ENCODE assay signal across 12 mouse cellular contexts in the genomic region with DNA sequence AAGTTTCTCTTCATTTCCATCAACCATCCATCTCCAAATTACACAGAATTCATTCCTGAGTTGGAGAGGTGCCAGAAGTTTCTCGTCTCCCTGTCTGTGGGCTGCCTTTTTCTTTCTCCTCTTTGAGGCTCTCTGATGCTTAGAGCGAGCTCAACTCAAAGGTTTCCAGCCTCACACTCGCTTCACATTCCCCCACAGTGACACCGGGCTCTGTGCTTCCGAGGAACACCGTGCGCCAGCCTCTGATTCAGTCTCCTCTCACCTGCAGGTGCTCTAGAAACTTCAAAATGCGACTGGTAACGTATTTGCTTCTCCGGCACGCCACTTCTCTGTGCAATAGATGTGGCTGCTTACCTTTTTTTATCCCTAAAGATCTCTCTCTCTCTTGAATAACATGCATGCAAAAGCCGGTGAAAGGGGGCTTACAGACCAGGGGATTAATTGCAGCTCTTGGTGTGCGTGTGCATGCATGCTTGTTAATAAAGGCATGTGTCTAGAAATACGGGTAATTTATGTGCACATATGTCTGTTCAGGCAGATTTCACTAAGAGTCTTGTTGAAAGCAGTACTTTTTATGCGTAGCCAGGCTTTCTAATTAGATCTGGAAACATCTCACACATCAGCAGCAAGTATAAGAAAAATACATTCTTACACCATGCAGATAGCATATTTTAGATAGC. TPM values are rescaled to one million over a fixed set of nuclear protein-coding genes. Genes with fewer than 3 reads are reported as not detected.
DNase-seq lines count a peak whose midpoint lies in the region; ATAC-seq and TF ChIP-seq lines count a peak whose summit lies in the region.
"Had no signal": no experiment of that assay in that cellular context is flagged by ENCODE, and none has a peak within 500 bp of the region (broad histone marks: within the 10 kb centered on the region; RNA-seq: fewer than 3 reads in every experiment).

Gene Iqcj, plus strand, starts transcription at position 195 of the 680 bp plus-strand sequence.
Gene Iqschfp, plus strand, starts transcription at position 207 of the 680 bp plus-strand sequence.

- H3K4me2 ChIP-seq in lung, embryonic 15.5 days, result peak within 1 kb of the TSS; percentile 22; the same call in 1 of the 2 replicates
- H3K4me2 ChIP-seq in limb, embryonic 14.5 days (replicated peaks; ENCODE audit: low read depth, low read length, severe bottlenecking), result peak within 1 kb of the TSS; percentile 48
- H3K4me2 ChIP-seq: liver, embryonic 15.5 days had no signal

- WGBS in lung, embryonic 15.5 days, result 50% methylated on average over 15 of the region's 15 CpGs
- WGBS in limb, embryonic 14.5 days, result 19% methylated on average over 15 of the region's 15 CpGs

- DNase-seq in lung, postnatal 10 days, result no peak
- DNase-seq in frontal cortex, postnatal 36 days (ENCODE audit: low spot score in 2 of 2), result peak; percentile 45 to 50
- no peak for DNase-seq in limb, embryonic 14.5 days (ENCODE audit: low spot score)
- peak; percentile 49 for DNase-seq in right cerebral cortex, postnatal 25 days
- DNase-seq in spleen, postnatal 36 days (ENCODE audit: low spot score in 2 of 2), result no peak
- DNase-seq in adrenal gland, postnatal 14 days, result no peak
- DNase-seq in spleen, postnatal 14 days (ENCODE audit: low spot score in 2 of 2), result no peak
- DNase-seq: thymus, postnatal 36 days had no signal

- H3K9me3 ChIP-seq in lung, embryonic 15.5 days, result no peaks in the 10 kb centered on the region
- H3K9me3 ChIP-seq in limb, embryonic 14.5 days (ENCODE audit: control insufficient read depth, low read length), result no peaks in the 10 kb centered on the region
- H3K9me3 ChIP-seq: liver, embryonic 15.5 days had no signal

- no peak within 1 kb of the TSS for H3K9ac ChIP-seq in lung, embryonic 15.5 days
- H3K9ac ChIP-seq in limb, embryonic 14.5 days (ENCODE audit: low read depth, low read length, severe bottlenecking), result no peak within 1 kb of the TSS
- H3K9ac ChIP-seq: liver, embryonic 15.5 days had no signal

- no peaks in the 10 kb centered on the region for H3K27me3 ChIP-seq in lung, embryonic 15.5 days
- 0 out of 2 replicates have a peak, but pooled peaks cover 11% of the 10 kb centered on the region for H3K27me3 ChIP-seq in limb, embryonic 14.5 days (ENCODE audit: control insufficient read depth, insufficient read depth, low read length)
- H3K27me3 ChIP-seq: liver, embryonic 15.5 days had no signal

- no peak for ATAC-seq in lung, embryonic 15.5 days (ENCODE audit: borderline replicate concordance, extremely low read depth, low FRiP score, low TSS enrichment)
- ATAC-seq in limb, embryonic 14.5 days (ENCODE audit: low FRiP score, low read depth), result no peak

- no peak within 1 kb of the TSS for H3K27ac ChIP-seq in lung, embryonic 15.5 days
- no peak within 1 kb of the TSS for H3K27ac ChIP-seq in limb, embryonic 14.5 days (replicated peaks; ENCODE audit: low read depth, low read length)
- H3K27ac ChIP-seq: liver, embryonic 15.5 days had no signal

- H3K36me3 ChIP-seq in lung, embryonic 15.5 days, result no peaks in the 10 kb centered on the region
- no peaks in the 10 kb centered on the region for H3K36me3 ChIP-seq in limb, embryonic 14.5 days (ENCODE audit: control insufficient read depth, insufficient read depth, low read length)
- H3K36me3 ChIP-seq: liver, embryonic 15.5 days had no signal

- no peaks in the 10 kb centered on the region for H3K4me1 ChIP-seq in lung, embryonic 15.5 days
- peaks cover 10% of the 10 kb centered on the region for H3K4me1 ChIP-seq in limb, embryonic 14.5 days (ENCODE audit: control insufficient read depth, insufficient read depth, low read length)
- H3K4me1 ChIP-seq: liver, embryonic 15.5 days had no signal

- H3K4me3 ChIP-seq in lung, embryonic 15.5 days, result no peak within 1 kb of the TSS
- H3K4me3 ChIP-seq in limb, embryonic 14.5 days (replicated peaks; ENCODE audit: low read length), result peak within 1 kb of the TSS; percentile 22
- H3K4me3 ChIP-seq: liver, embryonic 15.5 days had no signal

- TF ChIP-seq POLR2A in limb, embryonic 14.5 days (IDR thresholded peaks at IDR 0.05; ENCODE audit: borderline replicate concordance, extremely low read depth, insufficient read depth, insufficient read length), result no peak

RNA-seq across cellular contexts. Expression of gene Iqcj, which starts in this region (rescaled TPM):
- polyA plus RNA-seq in lung, embryonic 15.5 days (2015; fragmentation: Nextera tagmentation; extraction: Ambion mirVana), result not detected in 2 replicates
- not detected in 2 replicates for polyA plus RNA-seq in limb, embryonic 14.5 days (2012; rRNA removed)
- polyA plus RNA-seq in limb, embryonic 14.5 days (2014; fragmentation: Nextera tagmentation; extraction: Ambion mirVana), result not detected in 2 replicates
- total RNA-seq in adrenal gland, postnatal 14 days (2021), result not detected in 2 replicates
- total RNA-seq: hematopoietic stem cell, adult 5-6 weeks; MEL had no signal
- polyA plus RNA-seq: liver, embryonic 15.5 days had no signal

RNA-seq across cellular contexts. Expression of gene Iqschfp, which starts in this region (rescaled TPM):
- not detected in 2 replicates for polyA plus RNA-seq in lung, embryonic 15.5 days (2015; fragmentation: Nextera tagmentation; extraction: Ambion mirVana)
- polyA plus RNA-seq in limb, embryonic 14.5 days (2012; rRNA removed), result 0.33 TPM in 2 replicates
- 0.37 TPM in 1 of 2 replicates, not detected in the other for polyA plus RNA-seq in limb, embryonic 14.5 days (2014; fragmentation: Nextera tagmentation; extraction: Ambion mirVana)
- total RNA-seq in adrenal gland, postnatal 14 days (2021), result not detected in 2 replicates
- total RNA-seq: hematopoietic stem cell, adult 5-6 weeks; MEL had no signal
- polyA plus RNA-seq: liver, embryonic 15.5 days had no signal

Comparison
In these comparisons a context has a peak if more than half of its experiments do, and no peak if none do; other contexts are left out.
1. DNase-seq: peak in frontal cortex, postnatal 36 days (2 of 2) and right cerebral cortex, postnatal 25 days (single experiment); none in lung, postnatal 10 days (single experiment), limb, embryonic 14.5 days (single experiment), spleen, postnatal 36 days (0 of 2), adrenal gland, postnatal 14 days (single experiment) and spleen, postnatal 14 days (0 of 2).